Mouse (Mus musculus): ENCODE data around the gene Macrod2.

GRCm38 (mm10) chr2:140844030-140844429 lies 448.9 kb downstream of the Macrod2 start:
- TF ChIP-seq CTCF (IDR thresholded peaks at IDR 0.05; ENCODE audit: extremely low read depth, insufficient read length, insufficient replicate concordance, low read depth, low read length) (no peak), POLR2A (IDR thresholded peaks at IDR 0.05; ENCODE audit: low read depth, low read length) (no peak)
